In the genomic region with DNA sequence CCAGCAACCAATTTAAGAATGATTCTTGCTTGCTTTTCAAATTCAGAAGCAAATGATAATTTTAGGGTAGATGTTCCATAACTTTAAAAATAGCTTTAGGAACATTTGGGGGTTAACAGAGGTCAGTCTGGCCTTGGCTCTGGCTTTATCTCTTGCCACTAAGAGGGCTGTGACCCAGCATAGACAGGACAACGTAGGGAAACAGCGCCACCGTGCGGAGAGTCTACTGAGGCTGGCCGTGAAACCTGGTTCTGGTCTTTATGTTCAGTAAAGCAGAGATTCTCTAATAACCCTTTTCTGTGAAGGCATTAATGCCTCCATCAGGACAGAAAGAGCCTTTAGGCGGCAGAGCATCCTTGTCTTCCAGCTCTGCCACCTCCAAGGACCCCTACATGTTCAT, we compare ENCODE assay signal across 8 mouse cellular contexts. TPM values are rescaled to one million over a fixed set of nuclear protein-coding genes. Genes with fewer than 3 reads are reported as not detected.
DNase-seq lines count a peak whose midpoint lies in the region; ATAC-seq and TF ChIP-seq lines count a peak whose summit lies in the region.

No protein-coding gene starts in this region.

- DNase-seq in midbrain, embryonic 11.5 days (ENCODE audit: low spot score, missing footprints), result peak; percentile 98
- DNase-seq in cerebellum, adult 2 months, result peak; percentile 31 to 49
- DNase-seq in gastrocnemius, adult 8-10 months (ENCODE audit: low spot score in 2 of 2), result peak; percentile 36 to 49
- peak; percentile 71 for DNase-seq in kidney, adult 2 months
- DNase-seq in limb, embryonic 14.5 days (ENCODE audit: low spot score), result peak; percentile 81
- DNase-seq in thymus, adult 18-20 months, result peak; percentile 48 to 55

- H3K4me3 ChIP-seq in midbrain, embryonic 11.5 days (ENCODE audit: low read depth, low read length), result no peak overlapping the region
- no peak overlapping the region for H3K4me3 ChIP-seq in midbrain, embryonic 16.5 days (ENCODE audit: low read depth, low read length)
- no peak overlapping the region for H3K4me3 ChIP-seq in cerebellum, adult 2 months (replicated peaks; ENCODE audit: insufficient read depth, low read depth, low read length)
- H3K4me3 ChIP-seq in kidney, adult 2 months (ENCODE audit: insufficient read depth, low read depth, low read length), result no peak overlapping the region
- no peak overlapping the region for H3K4me3 ChIP-seq in limb, embryonic 14.5 days (replicated peaks; ENCODE audit: low read length)
- no peak overlapping the region for H3K4me3 ChIP-seq in olfactory bulb, adult 2 months (ENCODE audit: insufficient read depth, low read depth, low read length)

- WGBS in midbrain, embryonic 11.5 days, result 0% methylated on average over 6 of the region's 6 CpGs
- WGBS in midbrain, embryonic 16.5 days, result 2% methylated on average over 6 of the region's 6 CpGs
- WGBS in cerebellum, adult 2 months, result 3% methylated on average over 6 of the region's 6 CpGs
- 4% methylated on average over 6 of the region's 6 CpGs for WGBS in kidney, adult 2 months
- WGBS in limb, embryonic 14.5 days, result 2% methylated on average over 6 of the region's 6 CpGs
- WGBS in olfactory bulb, adult 2 months, result 5% methylated on average over 6 of the region's 6 CpGs

- H3K27ac ChIP-seq in midbrain, embryonic 11.5 days (ENCODE audit: low read depth, low read length), result no peak overlapping the region
- no peak overlapping the region for H3K27ac ChIP-seq in midbrain, embryonic 16.5 days (ENCODE audit: low read length)
- H3K27ac ChIP-seq in cerebellum, adult 2 months (ENCODE audit: insufficient read depth, low read length), result no peak overlapping the region
- no peak overlapping the region for H3K27ac ChIP-seq in kidney, adult 2 months (ENCODE audit: insufficient read depth, low read depth, low read length)
- H3K27ac ChIP-seq in limb, embryonic 14.5 days (replicated peaks; ENCODE audit: low read depth, low read length), result no peak overlapping the region
- no peak overlapping the region for H3K27ac ChIP-seq in olfactory bulb, adult 2 months (ENCODE audit: insufficient read depth, low read depth, low read length)

- no peak overlapping the region for H3K4me2 ChIP-seq in midbrain, embryonic 11.5 days
- no peak overlapping the region for H3K4me2 ChIP-seq in midbrain, embryonic 16.5 days (ENCODE audit: low read length)
- no peak overlapping the region for H3K4me2 ChIP-seq in limb, embryonic 14.5 days (replicated peaks; ENCODE audit: low read depth, low read length, severe bottlenecking)

- peak; percentile 71 for TF ChIP-seq CTCF in cerebellum, adult 2 months (IDR thresholded peaks at IDR 0.05; ENCODE audit: borderline replicate concordance, insufficient read depth, low read depth, low read length)
- TF ChIP-seq CTCF in kidney, adult 2 months (conservative IDR thresholded peaks at IDR 0.05; ENCODE audit: insufficient read depth, insufficient read length, low read depth, low read length), result peak; percentile 91
- TF ChIP-seq CTCF in olfactory bulb, adult 2 months (IDR thresholded peaks at IDR 0.05; ENCODE audit: insufficient read depth, low read depth, low read length), result peak; percentile 80

- no peaks in the 10 kb centered on the region for H3K27me3 ChIP-seq in midbrain, embryonic 11.5 days (ENCODE audit: control insufficient read depth, insufficient read depth, low read length)
- H3K27me3 ChIP-seq in midbrain, embryonic 16.5 days (ENCODE audit: control insufficient read depth, insufficient read depth, low read depth, low read length), result no peaks in the 10 kb centered on the region
- H3K27me3 ChIP-seq in cerebellum, adult 2 months (ENCODE audit: control insufficient read depth, insufficient read depth, low read length), result no peaks in the 10 kb centered on the region
- no peaks in the 10 kb centered on the region for H3K27me3 ChIP-seq in kidney, adult 2 months (replicated peaks; ENCODE audit: control insufficient read depth, insufficient read depth, low read length)
- H3K27me3 ChIP-seq in limb, embryonic 14.5 days (ENCODE audit: control insufficient read depth, insufficient read depth, low read length), result no peaks in the 10 kb centered on the region

- no peaks in the 10 kb centered on the region; the same call in 1 of the 2 replicates for H3K4me1 ChIP-seq in midbrain, embryonic 11.5 days (ENCODE audit: control insufficient read depth, insufficient read depth, low read length)
- H3K4me1 ChIP-seq in midbrain, embryonic 16.5 days (ENCODE audit: control insufficient read depth, insufficient read depth, low read length), result no peaks in the 10 kb centered on the region
- H3K4me1 ChIP-seq in cerebellum, adult 2 months (ENCODE audit: control insufficient read depth, insufficient read depth, low read length), result no peaks in the 10 kb centered on the region
- no peaks in the 10 kb centered on the region for H3K4me1 ChIP-seq in kidney, adult 2 months (ENCODE audit: control insufficient read depth, insufficient read depth, low read length)
- H3K4me1 ChIP-seq in limb, embryonic 14.5 days (ENCODE audit: control insufficient read depth, insufficient read depth, low read length), result no peaks in the 10 kb centered on the region
- H3K4me1 ChIP-seq in olfactory bulb, adult 2 months (ENCODE audit: control insufficient read depth, insufficient read depth, low read length), result no peaks in the 10 kb centered on the region

- H3K9me3 ChIP-seq in midbrain, embryonic 11.5 days (ENCODE audit: control insufficient read depth, low read length), result no peaks in the 10 kb centered on the region
- H3K9me3 ChIP-seq in midbrain, embryonic 16.5 days (replicated peaks; ENCODE audit: control insufficient read depth, low read length, poor library complexity, severe bottlenecking), result no peaks in the 10 kb centered on the region
- no peaks in the 10 kb centered on the region for H3K9me3 ChIP-seq in limb, embryonic 14.5 days (ENCODE audit: control insufficient read depth, low read length)

- TF ChIP-seq POLR2A in cerebellum, adult 2 months (IDR thresholded peaks at IDR 0.05; ENCODE audit: borderline replicate concordance, insufficient read depth, low read length), result no peak
- no peak for TF ChIP-seq POLR2A in kidney, adult 2 months (IDR thresholded peaks at IDR 0.05; ENCODE audit: low read depth, low read length)
- no peak for TF ChIP-seq POLR2A in limb, embryonic 14.5 days (IDR thresholded peaks at IDR 0.05; ENCODE audit: borderline replicate concordance, extremely low read depth, insufficient read depth, insufficient read length)
- no peak for TF ChIP-seq POLR2A in olfactory bulb, adult 2 months (IDR thresholded peaks at IDR 0.05; ENCODE audit: insufficient read depth, low read depth, low read length)

- no peaks in the 10 kb centered on the region for H3K36me3 ChIP-seq in midbrain, embryonic 11.5 days (ENCODE audit: control insufficient read depth, insufficient read depth, low read length)
- no peaks in the 10 kb centered on the region for H3K36me3 ChIP-seq in midbrain, embryonic 16.5 days (ENCODE audit: control insufficient read depth, insufficient read depth, low read length)
- no peaks in the 10 kb centered on the region for H3K36me3 ChIP-seq in kidney, adult 2 months (ENCODE audit: control insufficient read depth, insufficient read depth, low read length)
- no peaks in the 10 kb centered on the region for H3K36me3 ChIP-seq in limb, embryonic 14.5 days (ENCODE audit: control insufficient read depth, insufficient read depth, low read length)

- no peak overlapping the region for H3K9ac ChIP-seq in midbrain, embryonic 11.5 days (ENCODE audit: low read length)
- H3K9ac ChIP-seq in midbrain, embryonic 16.5 days (ENCODE audit: low read depth, low read length), result no peak overlapping the region
- H3K9ac ChIP-seq in limb, embryonic 14.5 days (ENCODE audit: low read depth, low read length, severe bottlenecking), result no peak overlapping the region

- 0 out of 2 replicates have a peak, but pooled peaks have one; percentile 62 for ATAC-seq in midbrain, embryonic 11.5 days (ENCODE audit: low FRiP score)
- no peak for ATAC-seq in midbrain, embryonic 16.5 days
- ATAC-seq in limb, embryonic 14.5 days (ENCODE audit: low FRiP score, low read depth), result no peak

RNA-seq across cellular contexts. Expression of gene Trem2, which starts 9.3 kb away (rescaled TPM):
- polyA plus RNA-seq in midbrain, embryonic 11.5 days (2014; fragmentation: Nextera tagmentation; extraction: Ambion mirVana), result 2.7 and 2.9 TPM in 2 replicates
- 2.9 and 3.1 TPM in 2 replicates for polyA plus RNA-seq in midbrain, embryonic 16.5 days (2015; fragmentation: Nextera tagmentation; extraction: Ambion mirVana)
- polyA plus RNA-seq in cerebellum, adult 2 months (2012; rRNA removed), result 8.6 and 12.2 TPM in 2 replicates
- total RNA-seq in gastrocnemius, adult 8-10 months (2022), result under 1 TPM in 3 of 4 experiments, not detected in 1; 0.80 to 0.97 (median 0.97) TPM
- 0.62 and 0.75 TPM in 2 replicates for polyA plus RNA-seq in kidney, adult 2 months (2012; rRNA removed)
- 10.4 and 12.8 TPM in 2 replicates for polyA plus RNA-seq in limb, embryonic 14.5 days (2012; rRNA removed)
- polyA plus RNA-seq in limb, embryonic 14.5 days (2014; fragmentation: Nextera tagmentation; extraction: Ambion mirVana), result 6.8 and 8.4 TPM in 2 replicates
- not detected in 2 replicates for polyA plus RNA-seq in olfactory bulb, adult 2 months (2012; ENCODE audit: insufficient read depth, insufficient read length, low replicate concordance, missing spikeins)

RNA-seq across cellular contexts. Expression of gene B430306N03Rik, which starts 20.9 kb away (rescaled TPM):
- polyA plus RNA-seq in midbrain, embryonic 11.5 days (2014; fragmentation: Nextera tagmentation; extraction: Ambion mirVana), result 0.03 TPM in 1 of 2 replicates, not detected in the other
- polyA plus RNA-seq in midbrain, embryonic 16.5 days (2015; fragmentation: Nextera tagmentation; extraction: Ambion mirVana), result 0.14 TPM in 1 of 2 replicates, not detected in the other
- polyA plus RNA-seq in cerebellum, adult 2 months (2012; rRNA removed), result 0.02 and 0.11 TPM in 2 replicates
- not detected for total RNA-seq in gastrocnemius, adult 8-10 months (2022)
- polyA plus RNA-seq in kidney, adult 2 months (2012; rRNA removed), result 0.08 and 0.45 TPM in 2 replicates
- 0.18 and 0.45 TPM in 2 replicates for polyA plus RNA-seq in limb, embryonic 14.5 days (2012; rRNA removed)
- polyA plus RNA-seq in limb, embryonic 14.5 days (2014; fragmentation: Nextera tagmentation; extraction: Ambion mirVana), result 0.28 TPM in 1 of 2 replicates, not detected in the other
- polyA plus RNA-seq in olfactory bulb, adult 2 months (2012; ENCODE audit: insufficient read depth, insufficient read length, low replicate concordance, missing spikeins), result not detected in 2 replicates

RNA-seq across cellular contexts. Expression of gene Treml1, which starts 22.9 kb away (rescaled TPM):
- polyA plus RNA-seq in midbrain, embryonic 11.5 days (2014; fragmentation: Nextera tagmentation; extraction: Ambion mirVana), result 2.0 and 2.9 TPM in 2 replicates
- polyA plus RNA-seq in midbrain, embryonic 16.5 days (2015; fragmentation: Nextera tagmentation; extraction: Ambion mirVana), result 0.22 and 0.39 TPM in 2 replicates
- 0.11 and 0.27 TPM in 2 replicates for polyA plus RNA-seq in cerebellum, adult 2 months (2012; rRNA removed)
- total RNA-seq in gastrocnemius, adult 8-10 months (2022), result not detected
- polyA plus RNA-seq in kidney, adult 2 months (2012; rRNA removed), result 0.09 and 0.15 TPM in 2 replicates
- polyA plus RNA-seq in limb, embryonic 14.5 days (2012; rRNA removed), result 0.54 and 1.2 TPM in 2 replicates
- polyA plus RNA-seq in limb, embryonic 14.5 days (2014; fragmentation: Nextera tagmentation; extraction: Ambion mirVana), result 0.74 and 1.4 TPM in 2 replicates
- not detected in 2 replicates for polyA plus RNA-seq in olfactory bulb, adult 2 months (2012; ENCODE audit: insufficient read depth, insufficient read length, low replicate concordance, missing spikeins)

RNA-seq across cellular contexts. Expression of gene Treml2, which starts 37.6 kb away (rescaled TPM):
- 0.23 and 0.37 TPM in 2 replicates for polyA plus RNA-seq in midbrain, embryonic 11.5 days (2014; fragmentation: Nextera tagmentation; extraction: Ambion mirVana)
- polyA plus RNA-seq in midbrain, embryonic 16.5 days (2015; fragmentation: Nextera tagmentation; extraction: Ambion mirVana), result 0.09 TPM in 1 of 2 replicates, not detected in the other
- polyA plus RNA-seq in cerebellum, adult 2 months (2012; rRNA removed), result 0.25 TPM in 2 replicates
- under 1 TPM in 2 of 4 experiments, not detected in 2; 0.15 to 0.40 TPM for total RNA-seq in gastrocnemius, adult 8-10 months (2022)
- 0.07 and 3.1 TPM in 2 replicates for polyA plus RNA-seq in kidney, adult 2 months (2012; rRNA removed)
- polyA plus RNA-seq in limb, embryonic 14.5 days (2012; rRNA removed), result 0.79 and 1.3 TPM in 2 replicates
- polyA plus RNA-seq in limb, embryonic 14.5 days (2014; fragmentation: Nextera tagmentation; extraction: Ambion mirVana), result 0.11 TPM in 1 of 2 replicates, not detected in the other
- polyA plus RNA-seq in olfactory bulb, adult 2 months (2012; ENCODE audit: insufficient read depth, insufficient read length, low replicate concordance, missing spikeins), result not detected in 2 replicates

Comparison
In these comparisons a context has a peak if more than half of its experiments do, and no peak if none do; other contexts are left out.
1. DNase-seq: peak in every context shown above with its lines; median percentile 98 in midbrain, embryonic 11.5 days; 81 in limb, embryonic 14.5 days; 71 in kidney, adult 2 months; 52 in thymus, adult 18-20 months; 42 in gastrocnemius, adult 8-10 months; 40 in cerebellum, adult 2 months.